25 mouse cellular contexts compared by ENCODE assay signal in genomic region chr2:81023620-81024019, GRCm38 (mm10).
DNase-seq lines count a peak whose midpoint lies in the region; ATAC-seq and TF ChIP-seq lines count a peak whose summit lies in the region.
"Had no signal": no experiment of that assay in that cellular context is flagged by ENCODE, and none has a peak within 500 bp of the region (broad histone marks: within the 10 kb centered on the region; RNA-seq: fewer than 3 reads in every experiment).

No protein-coding gene starts in this region.

- no peak overlapping the region for H3K4me3 ChIP-seq in heart, embryonic 12.5 days
- no peak overlapping the region for H3K4me3 ChIP-seq in heart, adult 2 months
- H3K4me3 ChIP-seq in heart, embryonic 15.5 days = no peak overlapping the region
- H3K4me3 ChIP-seq in heart, embryonic 16.5 days (ENCODE audit: low read length) = no peak overlapping the region
- no peak overlapping the region for H3K4me3 ChIP-seq in forebrain, embryonic 13.5 days
- H3K4me3 ChIP-seq: forebrain, embryonic 10.5 days; gastrocnemius, adult 2 months; hindbrain, embryonic 10.5 days; hindbrain, embryonic 13.5 days; intestine, embryonic 15.5 days had no signal

- H3K79me2 ChIP-seq in heart, adult 2 months (replicated peaks; ENCODE audit: control insufficient read depth, insufficient read depth, low read length) = no peaks in the 10 kb centered on the region

- H3K9ac ChIP-seq in heart, embryonic 12.5 days = no peak overlapping the region
- no peak overlapping the region for H3K9ac ChIP-seq in heart, adult 2 months (ENCODE audit: low read depth, low read length)
- no peak overlapping the region for H3K9ac ChIP-seq in heart, embryonic 15.5 days
- no peak overlapping the region for H3K9ac ChIP-seq in heart, embryonic 16.5 days (ENCODE audit: low read length)
- no peak overlapping the region for H3K9ac ChIP-seq in forebrain, embryonic 13.5 days
- H3K9ac ChIP-seq: forebrain, postnatal 0 days; hindbrain, embryonic 13.5 days; intestine, embryonic 15.5 days had no signal

- H3K27ac ChIP-seq in heart, embryonic 12.5 days (ENCODE audit: poor library complexity, severe bottlenecking) = no peak overlapping the region
- H3K27ac ChIP-seq in heart, adult 2 months = no peak overlapping the region
- peak overlapping the region; percentile 47 for H3K27ac ChIP-seq in heart, embryonic 15.5 days
- H3K27ac ChIP-seq in heart, embryonic 16.5 days (ENCODE audit: low read length) = no peak overlapping the region
- no peak overlapping the region for H3K27ac ChIP-seq in forebrain, embryonic 13.5 days
- H3K27ac ChIP-seq: forebrain, embryonic 10.5 days; gastrocnemius, adult 2 months; hindbrain, embryonic 10.5 days; hindbrain, embryonic 13.5 days; intestine, embryonic 15.5 days had no signal

- DNase-seq in heart, adult 2 months = no peak
- no peak for DNase-seq in heart, postnatal 25 days (ENCODE audit: low spot score)
- peak; percentile 8 for DNase-seq in heart, postnatal 4 days
- DNase-seq in layer of hippocampus, postnatal 10 days (ENCODE audit: low spot score in 2 of 2) = no peak
- DNase-seq: adrenal gland, postnatal 10 days; adrenal gland, postnatal 36 days; cerebellum, adult 18-20 months; cerebellum, adult 9-10 months; cerebellum, postnatal 14 days; forebrain, postnatal 0 days; gastrocnemius, adult 2 months; gastrocnemius, postnatal 14 days; kidney, adult 18-20 months; kidney, adult 9 months had no signal

- H3K4me1 ChIP-seq in heart, embryonic 12.5 days (replicated peaks) = no peaks in the 10 kb centered on the region
- H3K4me1 ChIP-seq in heart, adult 2 months (ENCODE audit: control insufficient read depth, insufficient read depth, low read length) = no peaks in the 10 kb centered on the region
- H3K4me1 ChIP-seq in heart, embryonic 15.5 days (replicated peaks) = no peaks in the 10 kb centered on the region; the same call in 1 of the 2 replicates
- H3K4me1 ChIP-seq in heart, embryonic 16.5 days (ENCODE audit: control insufficient read depth, insufficient read depth, low read length) = no peaks in the 10 kb centered on the region; the same call in 1 of the 2 replicates
- H3K4me1 ChIP-seq in forebrain, embryonic 13.5 days = no peaks in the 10 kb centered on the region
- H3K4me1 ChIP-seq: forebrain, embryonic 10.5 days; hindbrain, embryonic 10.5 days; hindbrain, embryonic 13.5 days; intestine, embryonic 15.5 days had no signal

- no peaks in the 10 kb centered on the region for H3K36me3 ChIP-seq in heart, embryonic 12.5 days
- H3K36me3 ChIP-seq in heart, adult 2 months (ENCODE audit: control insufficient read depth, insufficient read depth, low read length) = no peaks in the 10 kb centered on the region
- no peaks in the 10 kb centered on the region for H3K36me3 ChIP-seq in heart, embryonic 15.5 days
- no peaks in the 10 kb centered on the region for H3K36me3 ChIP-seq in heart, embryonic 16.5 days (ENCODE audit: control insufficient read depth, insufficient read depth)
- no peaks in the 10 kb centered on the region for H3K36me3 ChIP-seq in forebrain, embryonic 13.5 days (ENCODE audit: poor library complexity, severe bottlenecking)
- H3K36me3 ChIP-seq: forebrain, embryonic 10.5 days; hindbrain, embryonic 10.5 days; hindbrain, embryonic 13.5 days; intestine, embryonic 15.5 days had no signal

- no peak overlapping the region for H3K4me2 ChIP-seq in heart, embryonic 12.5 days
- no peak overlapping the region for H3K4me2 ChIP-seq in heart, embryonic 15.5 days
- no peak overlapping the region for H3K4me2 ChIP-seq in heart, embryonic 16.5 days (ENCODE audit: low read depth, low read length)
- no peak overlapping the region for H3K4me2 ChIP-seq in forebrain, embryonic 13.5 days
- H3K4me2 ChIP-seq: hindbrain, embryonic 13.5 days; intestine, embryonic 15.5 days had no signal

- TF ChIP-seq CTCF in heart, adult 2 months (IDR thresholded peaks at IDR 0.05) = no peak

- H3K9me3 ChIP-seq in heart, embryonic 12.5 days (replicated peaks) = peaks cover 3% of the 10 kb centered on the region; the same call in 1 of the 2 replicates
- H3K9me3 ChIP-seq in heart, embryonic 15.5 days (replicated peaks) = no peaks in the 10 kb centered on the region
- H3K9me3 ChIP-seq in heart, embryonic 16.5 days (replicated peaks; ENCODE audit: control insufficient read depth, low read length) = 0 out of 2 replicates have a peak, but pooled peaks cover 3% of the 10 kb centered on the region
- H3K9me3 ChIP-seq in forebrain, embryonic 13.5 days (replicated peaks) = no peaks in the 10 kb centered on the region
- H3K9me3 ChIP-seq: forebrain, embryonic 10.5 days; hindbrain, embryonic 10.5 days; hindbrain, embryonic 13.5 days; intestine, embryonic 15.5 days had no signal

- intact Hi-C loops in heart, adult 2 months (cut with DNase I) = no loop called here
- intact Hi-C loops in heart, postnatal 25 days (cut with DNase I) = no loop called here

- WGBS in heart, embryonic 12.5 days = 48% methylated on average over 3 of the region's 3 CpGs
- WGBS in heart, adult 2 months = 61% methylated on average over 3 of the region's 3 CpGs
- WGBS in heart, embryonic 15.5 days = 47% methylated on average over 3 of the region's 3 CpGs
- 41% methylated on average over 3 of the region's 3 CpGs for WGBS in heart, embryonic 16.5 days
- 83% methylated on average over 3 of the region's 3 CpGs for WGBS in forebrain, embryonic 13.5 days

- no peaks in the 10 kb centered on the region for H3K27me3 ChIP-seq in heart, embryonic 12.5 days (replicated peaks)
- no peaks in the 10 kb centered on the region for H3K27me3 ChIP-seq in heart, adult 2 months (ENCODE audit: control insufficient read depth, insufficient read depth, low read length)
- H3K27me3 ChIP-seq in heart, embryonic 15.5 days = no peaks in the 10 kb centered on the region
- H3K27me3 ChIP-seq in heart, embryonic 16.5 days (ENCODE audit: control insufficient read depth, insufficient read depth, low read length) = no peaks in the 10 kb centered on the region
- no peaks in the 10 kb centered on the region for H3K27me3 ChIP-seq in forebrain, embryonic 13.5 days
- H3K27me3 ChIP-seq: hindbrain, embryonic 13.5 days; intestine, embryonic 15.5 days had no signal

- no peak for TF ChIP-seq EP300 in heart, adult 2 months (IDR thresholded peaks at IDR 0.05; ENCODE audit: insufficient read depth, low read depth, low read length)

- no peak for TF ChIP-seq POLR2A in heart, adult 2 months (IDR thresholded peaks at IDR 0.05; ENCODE audit: insufficient read depth, low read depth, low read length)

- peak; percentile 63; the same call in 1 of the 2 replicates for ATAC-seq in heart, embryonic 12.5 days (ENCODE audit: insufficient number of reproducible peaks, low FRiP score)
- peak; percentile 64; the same call in 1 of the 2 replicates for ATAC-seq in heart, embryonic 15.5 days (replicated peaks; ENCODE audit: insufficient number of reproducible peaks, insufficient read depth, low FRiP score, low read depth)
- peak; percentile 69; the same call in 1 of the 2 replicates for ATAC-seq in heart, embryonic 16.5 days (replicated peaks; ENCODE audit: extremely low read depth, insufficient read depth, low FRiP score)
- no peak for ATAC-seq in forebrain, embryonic 13.5 days
- ATAC-seq: CD4-positive, CD25-positive, alpha-beta regulatory T cell, adult 4 months; forebrain, embryonic 14.5 days; forebrain, postnatal 0 days; hindbrain, embryonic 16.5 days; intestine, embryonic 15.5 days had no signal
